Mouse (Mus musculus) hindbrain, embryonic 15.5 days (tissue): Measurements from ENCODE around the gene Crb2. TPM values are rescaled to one million over a fixed set of nuclear protein-coding genes. Genes with fewer than 3 reads are reported as not detected.

ENCODE experiments used
- ATAC-seq: fragments of 200-750 bp; cut with Nextera tagmentation; 2 replicates; pipeline ENCODE4 v1.8.0; 2017; ENCODE audit warnings: low read depth, moderate number of reproducible peaks, moderate TSS enrichment; ENCODE audit not compliant: low FRiP score
- H3K27ac ChIP-seq: fragments of 300-500 bp; sonication (generic); replicated peaks from 2 replicates; pipeline ENCODE4 v1.5.1; 2015; ENCODE audit warnings: mild to moderate bottlenecking, inconsistent platforms
- H3K27me3 ChIP-seq: fragments of 300-500 bp; sonication (generic); 2 replicates; pipeline ENCODE4 v1.6.1; 2015; ENCODE audit warnings: control low read depth, inconsistent platforms
- H3K36me3 ChIP-seq: fragments of 300-500 bp; sonication (generic); 2 replicates; pipeline ENCODE4 v1.6.1; 2015; ENCODE audit warnings: control low read depth, inconsistent platforms
- H3K4me1 ChIP-seq: fragments of 300-500 bp; sonication (generic); replicated peaks from 2 replicates; pipeline ENCODE4 v1.6.1; 2015; ENCODE audit warnings: control low read depth, inconsistent platforms
- H3K4me2 ChIP-seq: fragments of 300-500 bp; sonication (generic); 2 replicates; pipeline ENCODE4 v1.6.1; 2015; ENCODE audit warnings: moderate library complexity, mild to moderate bottlenecking, inconsistent platforms
- H3K4me3 ChIP-seq: fragments of 300-500 bp; sonication (generic); 2 replicates; pipeline ENCODE4 v1.5.1; 2015; ENCODE audit warnings: mild to moderate bottlenecking, inconsistent platforms
- H3K9ac ChIP-seq: fragments of 300-500 bp; sonication (generic); 2 replicates; pipeline ENCODE4 v1.6.1; 2015; ENCODE audit warnings: inconsistent platforms
- H3K9me3 ChIP-seq: fragments of 300-500 bp; sonication (generic); 2 replicates; pipeline ENCODE4 v1.6.1; 2016; ENCODE audit warnings: control low read depth, inconsistent platforms
- WGBS: fragments of 180-500 bp; shearing (Covaris S2); methylation state at CpG from one replicate; pipeline ENCODE4 v1.1.7; 2015; 5-methylcytosine and 5-hydroxymethylcytosine counted together
- polyA plus RNA-seq: library from polyadenylated mRNA; unstranded; fragments of >200 nt; fragmentation: Nextera tagmentation; extraction: Ambion mirVana; gene quantifications from 2 replicates; pipeline ENCODE4 v1.2.1, GENCODE M21; 2015

Gene Crb2
- polyA plus RNA-seq, 1 experiment from 2014 or later: 5.9 TPM

DNA sequence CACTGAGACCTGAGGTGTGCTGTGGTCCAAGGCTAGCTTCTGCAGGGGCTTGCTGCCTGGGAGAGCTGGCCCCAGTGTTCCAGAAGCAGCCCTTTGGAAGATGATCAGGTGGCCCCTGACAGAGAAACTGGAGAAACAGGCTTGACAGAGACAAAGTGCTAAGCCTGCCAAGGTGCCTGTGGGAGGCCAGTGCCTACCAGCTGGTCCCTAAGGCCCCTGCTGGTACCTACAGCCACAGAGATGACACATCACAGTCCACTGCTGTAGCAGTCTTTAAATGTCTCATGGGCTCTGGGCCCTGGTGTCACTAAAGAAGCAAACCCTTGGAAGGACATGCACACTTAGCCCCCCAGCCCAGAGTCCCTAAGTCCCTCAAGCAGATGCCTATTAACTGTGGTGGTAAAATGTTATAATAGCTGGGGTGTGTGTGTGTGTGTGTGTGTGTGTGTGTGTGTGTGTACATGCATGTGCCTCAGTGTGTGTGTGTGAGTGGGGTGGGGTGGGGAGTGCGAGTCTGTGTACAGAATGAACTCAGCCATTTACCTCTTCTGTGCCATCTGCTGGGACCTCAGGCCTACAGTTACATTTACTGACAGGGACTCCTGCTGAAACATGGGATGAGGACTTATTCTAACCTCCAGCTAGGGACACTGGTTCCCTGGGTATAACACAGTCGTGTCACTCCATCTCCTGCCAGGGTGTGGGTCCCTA is 19.7 kb upstream of the Crb2 start:
- WGBS: 79% methylated on average over 2 of the region's 2 CpGs
- H3K4me1 ChIP-seq: peaks cover 17% of the 10 kb centered on the region

DNA sequence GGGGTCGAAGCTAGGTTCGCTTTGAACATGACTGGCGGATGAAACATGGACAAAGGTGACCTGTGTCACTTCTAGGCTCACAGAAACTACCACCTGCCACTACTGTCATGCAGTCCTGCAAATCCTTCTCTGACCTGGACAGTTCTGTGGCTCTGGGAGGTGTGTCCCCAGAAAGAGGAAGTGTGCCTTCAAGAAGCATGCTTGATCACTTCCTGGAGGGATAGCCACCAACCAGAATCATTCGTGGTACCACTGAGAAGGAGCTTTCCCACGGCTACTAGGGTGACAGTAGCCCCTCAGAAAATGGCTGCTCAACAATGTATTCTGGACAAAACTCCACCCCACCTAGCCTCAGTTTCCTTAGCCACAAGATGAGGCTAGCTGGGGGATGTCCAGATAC is 19.0 kb upstream of the Crb2 start:
- H3K4me2 ChIP-seq: no peak overlapping the region
- ATAC-seq: no peak
- peaks cover 17% of the 10 kb centered on the region for H3K4me1 ChIP-seq
- H3K27me3 ChIP-seq: no peaks in the 10 kb centered on the region
- no peak overlapping the region for H3K27ac ChIP-seq
- H3K9me3 ChIP-seq: no peaks in the 10 kb centered on the region
- H3K36me3 ChIP-seq: no peaks in the 10 kb centered on the region
- no peak overlapping the region for H3K4me3 ChIP-seq
- WGBS: 84% methylated on average over 5 of the region's 5 CpGs
- no peak overlapping the region for H3K9ac ChIP-seq

More for the DNA sequence above, 19.7 kb upstream of the Crb2 start:
- 0 out of 2 replicates have a peak, but pooled peaks have one; percentile 28 for ATAC-seq
- no peaks in the 10 kb centered on the region for H3K27me3 ChIP-seq
- H3K4me2 ChIP-seq: no peak overlapping the region
- no peak overlapping the region for H3K9ac ChIP-seq
- H3K4me3 ChIP-seq: no peak overlapping the region
- H3K36me3 ChIP-seq: no peaks in the 10 kb centered on the region
- no peaks in the 10 kb centered on the region for H3K9me3 ChIP-seq
- no peak overlapping the region for H3K27ac ChIP-seq

DNA sequence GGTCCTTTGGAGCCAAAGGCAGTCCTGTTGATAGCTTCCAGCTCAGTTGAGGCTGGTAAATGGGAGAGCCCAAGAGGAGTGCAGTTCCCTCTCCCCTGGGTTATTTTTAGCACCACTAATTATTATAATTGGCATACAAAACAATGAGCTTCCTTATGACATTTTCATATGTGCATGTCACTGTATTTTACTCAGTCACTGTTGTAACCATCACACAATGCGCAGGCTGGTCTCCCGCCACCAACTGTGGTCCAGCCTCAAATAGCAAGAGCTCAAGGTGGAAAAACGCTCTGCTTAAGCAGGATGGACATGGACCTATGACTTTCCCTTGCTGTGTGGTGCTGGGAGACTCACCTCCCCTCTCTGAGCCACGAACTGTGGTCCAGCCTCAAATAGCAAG is 18.3 kb upstream of the Crb2 start:
- Histone ChIP-seq H3K9me3 (no peaks in the 10 kb centered on the region), H3K4me1 (peaks cover 17% of the 10 kb centered on the region), H3K4me3 (no peak overlapping the region), H3K4me2 (no peak overlapping the region), H3K27me3 (no peaks in the 10 kb centered on the region), H3K9ac (no peak overlapping the region), H3K36me3 (no peaks in the 10 kb centered on the region), H3K27ac (no peak overlapping the region)
- no peak for ATAC-seq
- 86% methylated on average over 4 of the region's 4 CpGs for WGBS

DNA sequence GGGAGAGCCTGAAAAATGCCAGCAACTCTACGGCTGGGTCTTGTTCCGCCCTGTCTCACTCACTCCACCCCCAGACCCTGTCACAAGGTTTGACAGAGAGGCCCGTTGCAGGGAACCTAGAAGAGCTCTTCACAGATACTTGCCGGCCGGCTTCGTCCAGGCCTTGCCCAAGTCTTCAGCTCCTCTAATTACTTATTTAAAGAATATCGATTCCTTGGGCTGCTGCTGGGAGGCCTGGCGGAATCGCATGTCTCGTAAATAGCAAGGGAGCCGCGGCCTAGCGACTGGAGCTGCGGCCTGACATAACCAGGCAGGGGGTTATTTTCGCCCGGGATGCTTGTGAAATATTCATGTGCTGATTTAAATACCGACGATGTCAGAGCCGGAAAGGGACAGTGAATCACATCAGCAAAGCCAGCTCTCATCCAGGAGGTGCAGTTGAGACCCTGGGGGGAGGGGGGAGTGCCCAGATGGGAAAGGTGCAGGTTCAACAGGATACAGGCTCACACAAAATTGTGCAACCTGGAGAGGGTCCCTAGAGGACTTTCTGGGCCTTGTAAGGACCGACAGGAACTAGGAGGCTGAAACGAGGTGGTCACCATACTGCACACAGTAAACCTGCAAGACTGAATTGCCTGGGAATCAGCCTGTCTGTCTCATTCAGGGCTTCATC is 17.6 kb upstream of the Crb2 start:
- 0 out of 2 replicates have a peak overlapping the region, but pooled peaks have one; percentile 17 for H3K9ac ChIP-seq
- no peaks in the 10 kb centered on the region for H3K9me3 ChIP-seq
- no peak overlapping the region for H3K4me3 ChIP-seq
- WGBS: 9% methylated on average over 21 of the region's 21 CpGs
- H3K36me3 ChIP-seq: no peaks in the 10 kb centered on the region
- peaks cover 17% of the 10 kb centered on the region for H3K4me1 ChIP-seq
- peak; percentile 35; the same call in 1 of the 2 replicates for ATAC-seq
- 0 out of 2 replicates have a peak overlapping the region, but pooled peaks have one; percentile 7 for H3K27ac ChIP-seq
- peak overlapping the region; percentile 28 for H3K4me2 ChIP-seq
- H3K27me3 ChIP-seq: no peaks in the 10 kb centered on the region

DNA sequence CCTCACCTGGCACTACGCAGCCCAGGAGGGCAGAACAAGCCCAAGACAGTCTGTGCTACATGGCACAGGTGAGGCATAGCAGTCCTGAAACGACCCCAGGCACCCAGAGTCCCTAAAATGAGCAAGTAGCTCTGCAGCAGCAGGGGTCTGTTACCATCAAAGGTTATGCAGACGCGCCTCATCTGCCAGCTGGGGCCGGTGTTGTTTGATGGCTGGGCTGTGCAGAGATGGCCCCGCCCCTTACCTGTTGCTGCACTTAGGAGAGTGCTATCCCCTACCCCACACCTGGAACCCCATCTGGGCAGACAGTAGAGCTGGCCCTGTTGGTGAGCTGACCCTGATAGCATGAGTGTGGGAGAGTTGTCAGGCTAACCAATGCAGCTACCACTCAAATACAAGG is 15.4 kb upstream of the Crb2 start:
- H3K4me3 ChIP-seq: no peak overlapping the region
- ATAC-seq: no peak
- no peak overlapping the region for H3K9ac ChIP-seq
- 35% methylated on average over 6 of the region's 6 CpGs for WGBS
- no peaks in the 10 kb centered on the region for H3K36me3 ChIP-seq
- no peak overlapping the region for H3K4me2 ChIP-seq
- H3K4me1 ChIP-seq: peaks cover 24% of the 10 kb centered on the region
- H3K9me3 ChIP-seq: no peaks in the 10 kb centered on the region
- H3K27ac ChIP-seq: no peak overlapping the region
- H3K27me3 ChIP-seq: no peaks in the 10 kb centered on the region

DNA sequence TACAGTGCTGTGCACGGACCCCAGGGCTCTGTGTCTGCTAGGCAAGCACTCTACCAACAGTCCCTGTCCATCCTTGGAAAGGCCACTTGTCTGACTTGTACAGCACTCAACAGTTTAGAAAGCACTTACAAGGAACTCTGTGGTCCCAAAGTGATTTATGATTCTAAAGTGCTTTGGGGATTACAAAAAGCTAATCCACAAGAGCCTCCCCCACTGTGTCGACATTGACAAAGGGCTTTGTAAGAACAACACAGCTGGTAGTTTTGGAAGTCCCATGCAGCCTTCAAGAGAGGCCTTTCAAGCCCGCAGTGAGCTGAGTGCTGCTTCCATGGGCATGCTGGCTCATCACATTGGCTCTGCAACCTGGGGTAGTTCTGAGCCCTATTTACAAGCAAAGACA is 12.4 kb upstream of the Crb2 start:
- WGBS: 18% methylated on average over 3 of the region's 3 CpGs

DNA sequence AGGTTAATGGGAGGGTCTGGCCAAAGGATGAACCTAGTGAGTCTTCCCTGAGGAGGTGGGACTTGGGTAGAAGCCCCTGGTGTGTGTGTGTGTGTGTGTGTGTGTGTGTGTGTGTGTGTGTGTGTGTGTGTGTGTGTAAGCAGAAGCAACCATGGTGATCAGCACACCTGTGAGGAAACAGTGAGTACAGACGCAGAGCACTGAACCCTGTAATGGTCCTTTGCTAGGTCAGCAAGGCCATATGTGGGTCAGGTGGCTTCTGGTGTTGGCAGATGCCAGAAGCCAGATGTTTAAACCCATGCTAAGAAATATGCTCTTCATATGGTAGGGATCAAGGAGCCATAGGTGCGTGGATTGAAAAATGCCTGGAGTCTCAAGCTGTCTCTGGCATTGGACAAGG is 11.5 kb upstream of the Crb2 start:
- H3K4me3 ChIP-seq: no peak overlapping the region
- H3K9me3 ChIP-seq: no peaks in the 10 kb centered on the region
- H3K4me2 ChIP-seq: no peak overlapping the region
- H3K27ac ChIP-seq: no peak overlapping the region
- no peak overlapping the region for H3K9ac ChIP-seq
- ATAC-seq: no peak
- H3K36me3 ChIP-seq: no peaks in the 10 kb centered on the region
- H3K4me1 ChIP-seq: peaks cover 43% of the 10 kb centered on the region
- H3K27me3 ChIP-seq: no peaks in the 10 kb centered on the region
- WGBS: 96% methylated on average over 2 of the region's 2 CpGs

More for the DNA sequence above, 12.4 kb upstream of the Crb2 start:
- H3K4me3 ChIP-seq: no peak overlapping the region
- H3K9me3 ChIP-seq: no peaks in the 10 kb centered on the region
- H3K9ac ChIP-seq: no peak overlapping the region
- peaks cover 37% of the 10 kb centered on the region for H3K4me1 ChIP-seq
- no peaks in the 10 kb centered on the region for H3K36me3 ChIP-seq
- ATAC-seq: no peak
- H3K4me2 ChIP-seq: no peak overlapping the region
- H3K27me3 ChIP-seq: no peaks in the 10 kb centered on the region
- no peak overlapping the region for H3K27ac ChIP-seq

DNA sequence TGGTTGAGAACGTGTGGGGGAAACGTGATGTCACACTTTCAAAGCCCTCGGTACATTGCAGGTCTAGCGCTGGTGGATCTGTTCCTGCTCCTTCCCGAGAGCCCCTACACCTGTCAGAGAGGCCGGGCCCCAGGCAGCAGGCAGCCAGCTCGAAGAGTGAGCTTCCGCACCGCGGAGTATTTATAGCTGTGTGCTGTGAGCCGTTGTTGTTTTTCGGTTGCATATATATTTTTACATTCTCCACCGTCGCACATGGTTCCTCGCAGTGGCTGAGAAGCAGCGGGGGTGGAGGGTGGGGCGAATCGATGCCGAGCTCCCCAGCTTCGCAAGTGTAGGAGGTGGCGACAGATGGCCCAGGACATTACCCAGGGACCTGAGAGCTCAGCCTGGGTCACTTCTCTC is 11.0 kb upstream of the Crb2 start:
- Histone ChIP-seq H3K4me2 (peak overlapping the region; percentile 22; the same call in 1 of the 2 replicates), H3K9me3 (no peaks in the 10 kb centered on the region), H3K4me1 (peaks cover 37% of the 10 kb centered on the region), H3K27me3 (no peaks in the 10 kb centered on the region), H3K4me3 (no peak overlapping the region), H3K36me3 (no peaks in the 10 kb centered on the region), H3K27ac (no peak overlapping the region), H3K9ac (no peak overlapping the region)
- ATAC-seq: no peak
- WGBS: 21% methylated on average over 21 of the region's 21 CpGs

DNA sequence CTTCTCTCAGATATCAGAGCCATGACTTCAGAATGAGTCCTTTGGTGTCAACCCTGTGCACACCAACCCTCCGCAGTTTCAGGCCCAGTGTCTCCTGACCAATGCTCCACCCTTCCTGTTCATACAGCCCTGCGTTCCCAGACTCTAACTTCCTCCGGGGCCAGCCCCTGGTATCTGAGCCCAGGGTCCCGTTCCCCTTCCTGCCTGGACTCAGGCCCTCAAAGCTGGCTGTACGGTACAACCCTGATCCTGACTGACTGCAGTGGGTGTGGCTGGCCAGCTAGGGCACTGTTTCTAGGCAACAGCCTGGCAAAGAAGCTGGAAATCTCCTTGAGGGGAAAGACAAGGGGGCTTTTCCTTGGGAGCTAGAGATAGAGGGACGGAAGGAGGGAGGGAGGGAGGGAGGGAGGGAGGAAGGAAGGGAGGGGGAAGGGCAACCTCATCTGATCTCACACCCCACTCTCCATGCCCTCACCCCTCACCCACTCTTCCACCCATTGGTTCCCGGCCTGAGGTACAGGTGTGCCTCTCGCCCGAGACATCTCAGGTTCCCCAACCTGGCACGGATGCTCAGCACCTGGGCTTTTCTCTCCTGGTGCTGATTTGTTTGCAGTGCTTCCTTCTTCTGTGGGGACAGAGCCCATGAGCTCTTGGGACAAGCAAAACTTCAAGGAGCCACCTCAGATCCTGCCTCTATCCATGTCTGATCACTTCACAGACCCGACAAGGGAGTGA is 9.9 kb upstream of the Crb2 start:
- Histone ChIP-seq H3K27ac (no peak overlapping the region), H3K9ac (no peak overlapping the region), H3K27me3 (no peaks in the 10 kb centered on the region), H3K4me3 (no peak overlapping the region), H3K9me3 (no peaks in the 10 kb centered on the region), H3K36me3 (no peaks in the 10 kb centered on the region), H3K4me2 (no peak overlapping the region), H3K4me1 (peaks cover 40% of the 10 kb centered on the region)
- ATAC-seq: no peak
- 39% methylated on average over 11 of the region's 11 CpGs for WGBS

DNA sequence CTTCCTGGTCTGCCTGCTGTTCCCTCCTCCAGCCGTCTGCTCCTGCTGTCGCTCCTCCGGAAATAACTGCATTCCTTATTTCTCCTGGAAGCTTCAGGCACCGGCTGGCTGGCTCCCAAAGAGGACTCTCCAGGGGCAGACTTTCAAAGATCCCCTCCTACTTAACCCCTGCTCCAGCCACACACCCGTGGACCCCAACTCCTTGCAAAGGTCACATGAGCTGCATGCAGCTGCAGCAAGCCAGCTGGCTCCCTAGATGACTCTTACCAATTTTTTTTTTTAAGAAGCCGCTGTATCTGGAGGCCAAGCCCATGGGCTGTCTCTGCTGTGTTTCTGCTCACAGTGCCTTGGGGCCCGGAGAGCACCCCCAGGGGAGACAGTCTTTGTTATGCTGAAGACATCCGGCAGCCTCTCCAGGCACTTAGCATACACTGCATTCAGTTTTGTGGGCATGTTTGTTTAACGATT is 8.9 kb upstream of the Crb2 start:
- Histone ChIP-seq H3K9me3 (no peaks in the 10 kb centered on the region), H3K9ac (no peak overlapping the region), H3K36me3 (no peaks in the 10 kb centered on the region), H3K4me2 (no peak overlapping the region), H3K4me1 (peaks cover 45% of the 10 kb centered on the region), H3K27ac (0 out of 2 replicates have a peak overlapping the region, but pooled peaks have one; percentile 6), H3K4me3 (no peak overlapping the region), H3K27me3 (no peaks in the 10 kb centered on the region)
- WGBS: 3% methylated on average over 9 of the region's 9 CpGs
- no peak for ATAC-seq

DNA sequence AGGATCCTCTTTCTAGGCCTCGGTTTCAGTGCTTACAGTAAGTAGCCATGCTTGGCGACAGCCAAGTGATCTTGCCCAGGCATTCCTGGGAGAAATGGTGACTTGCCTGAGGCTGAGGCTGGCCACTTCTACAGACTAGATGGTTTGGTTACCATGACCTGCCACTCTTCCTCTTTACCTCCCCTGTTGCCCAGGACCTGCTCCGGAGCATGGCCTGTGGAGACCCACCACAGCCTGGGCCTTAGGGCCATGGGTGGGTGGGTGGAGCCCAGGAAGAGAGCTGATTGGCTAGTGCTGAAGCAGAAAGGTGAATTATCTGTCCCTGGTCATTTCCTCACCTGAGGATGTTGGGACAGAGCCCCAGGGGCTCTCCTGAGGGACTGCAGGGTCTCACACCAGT is 8.3 kb upstream of the Crb2 start:
- Histone ChIP-seq H3K9me3 (no peaks in the 10 kb centered on the region), H3K36me3 (no peaks in the 10 kb centered on the region), H3K4me2 (no peak overlapping the region), H3K27ac (no peak overlapping the region), H3K9ac (no peak overlapping the region), H3K27me3 (no peaks in the 10 kb centered on the region), H3K4me3 (no peak overlapping the region), H3K4me1 (peaks cover 45% of the 10 kb centered on the region)
- no peak for ATAC-seq
- WGBS: 59% methylated on average over 3 of the region's 3 CpGs

DNA sequence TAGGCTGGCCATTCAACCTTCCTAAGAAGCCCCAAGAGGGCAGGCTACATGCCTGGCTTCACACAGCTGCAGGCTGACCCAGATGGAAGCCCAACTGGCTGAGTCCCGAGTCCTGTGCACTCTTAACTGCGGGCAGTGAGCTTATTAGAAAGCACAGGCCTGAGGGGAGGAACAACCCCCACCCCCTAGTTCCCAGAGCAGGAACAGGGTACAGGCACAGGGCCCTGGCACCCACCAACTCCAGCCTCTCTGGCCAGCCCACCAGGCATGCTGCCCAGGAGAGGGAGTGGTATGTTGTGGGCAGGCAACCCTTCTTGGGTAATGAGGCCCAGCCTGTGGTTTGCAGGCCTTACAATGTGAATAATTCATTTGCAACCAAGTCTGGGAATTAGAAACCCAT is 7.1 kb upstream of the Crb2 start:
- no peak overlapping the region for H3K4me3 ChIP-seq
- H3K27me3 ChIP-seq: no peaks in the 10 kb centered on the region
- peaks cover 45% of the 10 kb centered on the region for H3K4me1 ChIP-seq
- H3K27ac ChIP-seq: no peak overlapping the region
- 31% methylated on average over 2 of the region's 2 CpGs for WGBS
- H3K9ac ChIP-seq: no peak overlapping the region
- H3K36me3 ChIP-seq: no peaks in the 10 kb centered on the region
- no peaks in the 10 kb centered on the region for H3K9me3 ChIP-seq
- peak; percentile 59 for ATAC-seq
- H3K4me2 ChIP-seq: no peak overlapping the region
